Mouse (Mus musculus): ENCODE results near the gene Pafah1b2.

Pafah1b2 gene

GRCm38 (mm10) chr9:46026058-46026849, 13.8 kb upstream of the Pafah1b2 start:
- DNase-seq (ENCODE audit: low spot score in 2 of 2), result no peak

DNA sequence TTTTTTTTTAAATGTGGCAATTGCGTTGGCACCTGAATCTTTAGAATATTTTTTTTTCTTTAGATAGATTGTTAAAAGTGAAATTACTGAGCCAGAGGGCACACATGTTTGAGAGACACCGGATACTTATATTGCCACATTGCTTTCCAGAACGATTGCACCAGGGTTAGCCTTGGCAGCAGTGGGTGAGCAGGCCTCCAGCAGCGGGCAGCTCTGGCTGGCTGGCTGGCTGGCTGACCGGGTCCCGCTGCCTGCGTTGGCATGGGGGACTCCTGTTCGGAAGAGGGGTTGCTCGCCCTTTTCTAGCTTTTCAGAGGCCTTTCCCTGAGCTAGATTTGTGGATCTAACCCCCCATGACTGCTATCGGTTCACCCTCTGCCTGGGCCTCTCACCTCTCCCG, 11.1 kb upstream of the Pafah1b2 start:
- no peak for DNase-seq (ENCODE audit: low spot score in 2 of 2)

DNA sequence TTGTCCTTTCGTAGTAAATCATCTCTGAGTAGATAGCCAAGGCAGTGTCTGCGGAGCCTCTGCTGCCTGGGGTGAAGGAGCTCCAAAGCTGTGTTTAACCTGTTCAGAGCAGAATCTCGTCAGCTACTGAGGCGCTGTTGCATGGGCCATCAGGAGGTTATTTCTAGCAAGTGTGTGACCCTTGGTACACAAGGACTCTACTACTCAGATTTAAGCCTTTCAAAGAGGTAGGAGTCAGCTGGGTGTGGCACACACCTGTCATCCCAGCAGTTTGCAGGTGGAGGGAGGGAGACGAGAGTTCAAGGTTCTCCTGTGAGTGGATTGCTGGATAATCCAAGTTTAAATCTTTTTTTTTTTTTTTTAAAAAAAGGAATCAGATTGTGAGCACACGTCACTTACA, 7.5 kb upstream of the Pafah1b2 start:
- DNase-seq (ENCODE audit: low spot score in 2 of 2), result no peak

GRCm38 (mm10) chr9:46018316-46018715, 5.8 kb upstream of the Pafah1b2 start:
- no peak for DNase-seq (ENCODE audit: low spot score in 2 of 2)

- DNase-seq (ENCODE audit: low spot score in 2 of 2), result no peak
Measured at GRCm38 (mm10) chr9:46016417-46016816, 3.9 kb upstream of the Pafah1b2 start.

DNA sequence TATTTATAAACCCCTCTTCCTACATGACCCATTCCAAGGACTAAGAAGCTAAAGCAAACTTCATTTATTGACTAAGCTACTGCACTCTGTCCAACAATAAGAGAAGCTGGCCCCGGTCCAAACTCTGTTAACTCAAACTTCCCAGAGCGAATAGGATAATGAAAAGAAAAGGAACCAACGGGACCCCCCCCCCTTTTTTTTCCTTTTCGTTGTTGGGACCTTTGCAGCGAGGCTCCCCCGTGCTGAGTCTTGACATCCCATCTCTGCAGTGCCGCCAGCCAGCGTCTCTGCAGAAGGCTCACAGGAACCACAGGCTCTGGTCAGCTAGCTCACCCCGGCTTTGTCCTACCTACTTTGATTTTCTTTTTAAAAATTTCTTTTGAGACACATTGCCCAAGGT, 3.3 kb upstream of the Pafah1b2 start:
- no peak for DNase-seq (ENCODE audit: low spot score in 2 of 2)

- DNase-seq (ENCODE audit: low spot score in 2 of 2), result peak in 1 of 2 experiments; percentile 21
Measured at GRCm38 (mm10) chr9:46015081-46015551, 2.6 kb upstream of the Pafah1b2 start.

DNA sequence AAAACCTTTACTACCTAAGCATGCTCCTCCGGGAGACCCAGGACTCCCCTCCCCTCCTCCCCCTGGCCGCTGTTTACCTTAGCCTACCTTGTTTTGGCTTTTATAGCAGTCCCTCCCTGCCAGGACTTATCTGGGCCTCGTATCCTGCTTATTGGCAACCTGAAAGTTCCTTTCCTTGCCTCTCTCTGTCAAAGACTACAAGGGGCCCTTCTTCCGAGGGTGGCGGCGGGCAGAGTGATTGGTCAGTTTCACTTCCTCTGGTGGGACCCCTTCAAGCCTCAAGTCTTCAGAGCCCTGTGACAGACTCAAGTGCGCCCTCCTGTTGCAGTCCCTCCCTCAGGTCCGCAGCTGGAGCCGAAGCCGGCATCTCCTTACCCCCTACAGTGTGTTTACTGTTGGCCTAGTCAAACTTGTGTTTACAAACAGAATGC, 1.8 kb upstream of the Pafah1b2 start:
- DNase-seq (ENCODE audit: low spot score in 2 of 2), result peak; percentile 53 to 81

- DNase-seq (ENCODE audit: low spot score in 2 of 2), result no peak
Measured at GRCm38 (mm10) chr9:46013616-46014015, 1.1 kb upstream of the Pafah1b2 start.

- peak; percentile 44 to 64 for DNase-seq (ENCODE audit: low spot score in 2 of 2)
Measured at GRCm38 (mm10) chr9:46013009-46013586, 608 bp upstream of the Pafah1b2 start.

DNA sequence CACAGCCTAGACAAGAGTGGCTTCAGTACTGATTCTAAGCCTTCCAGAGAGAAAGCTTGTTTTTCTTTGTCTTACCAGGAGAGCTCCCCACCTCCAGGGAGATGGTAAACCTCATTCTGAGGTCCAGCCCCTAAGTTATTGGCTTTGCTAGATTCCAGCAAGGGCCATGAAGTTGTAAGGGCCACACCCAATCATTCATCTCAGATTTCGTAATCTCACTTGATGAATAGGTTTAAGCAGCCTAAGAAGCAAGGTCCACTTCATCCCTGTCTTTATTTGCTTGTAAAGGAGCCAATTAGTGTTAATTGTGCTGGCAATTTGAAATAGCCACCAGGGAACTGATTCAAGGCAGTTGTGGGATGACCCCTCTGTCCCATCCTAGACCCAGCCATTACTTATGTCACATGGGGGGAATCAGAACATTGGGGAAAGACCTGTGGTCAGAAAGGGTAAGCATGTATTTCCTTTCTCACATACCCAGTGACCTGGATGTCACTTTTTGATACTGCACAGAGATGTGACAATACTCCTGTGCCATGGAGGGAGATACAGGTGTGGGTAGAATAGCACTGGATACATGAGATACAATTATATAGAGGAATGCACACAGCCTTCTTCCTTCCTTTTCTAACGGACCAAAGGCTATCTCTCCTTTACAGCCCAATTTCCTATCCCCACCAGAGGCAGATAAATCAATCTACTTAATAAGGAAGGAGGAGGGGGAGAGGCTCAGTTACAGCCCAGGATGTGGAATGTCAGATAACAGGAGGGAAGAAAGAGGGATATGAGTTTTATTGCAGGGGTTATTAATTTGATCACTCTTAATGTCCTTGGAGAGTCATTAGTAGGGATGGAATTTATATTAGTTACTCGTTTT, 1.2 kb downstream of the Pafah1b2 start:
- no peak for DNase-seq (ENCODE audit: low spot score in 2 of 2)

DNA sequence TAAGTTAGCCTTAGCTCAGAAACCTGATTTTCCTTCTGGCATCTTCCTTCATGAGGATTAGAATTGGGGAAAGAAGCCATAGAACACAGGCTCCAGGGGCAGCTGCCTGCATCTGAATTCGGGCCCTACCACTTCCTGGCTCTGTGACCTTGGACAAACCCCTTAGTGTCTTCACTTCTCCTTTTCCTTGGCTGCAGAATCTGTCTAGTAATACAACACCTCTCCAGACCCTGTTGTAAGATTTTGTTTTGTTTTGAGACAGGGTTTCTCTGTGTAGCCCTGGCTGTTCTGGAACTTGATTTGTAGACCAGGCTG, 2.9 kb downstream of the Pafah1b2 start:
- peak in 1 of 2 experiments; percentile 37 for DNase-seq (ENCODE audit: low spot score in 2 of 2)

DNA sequence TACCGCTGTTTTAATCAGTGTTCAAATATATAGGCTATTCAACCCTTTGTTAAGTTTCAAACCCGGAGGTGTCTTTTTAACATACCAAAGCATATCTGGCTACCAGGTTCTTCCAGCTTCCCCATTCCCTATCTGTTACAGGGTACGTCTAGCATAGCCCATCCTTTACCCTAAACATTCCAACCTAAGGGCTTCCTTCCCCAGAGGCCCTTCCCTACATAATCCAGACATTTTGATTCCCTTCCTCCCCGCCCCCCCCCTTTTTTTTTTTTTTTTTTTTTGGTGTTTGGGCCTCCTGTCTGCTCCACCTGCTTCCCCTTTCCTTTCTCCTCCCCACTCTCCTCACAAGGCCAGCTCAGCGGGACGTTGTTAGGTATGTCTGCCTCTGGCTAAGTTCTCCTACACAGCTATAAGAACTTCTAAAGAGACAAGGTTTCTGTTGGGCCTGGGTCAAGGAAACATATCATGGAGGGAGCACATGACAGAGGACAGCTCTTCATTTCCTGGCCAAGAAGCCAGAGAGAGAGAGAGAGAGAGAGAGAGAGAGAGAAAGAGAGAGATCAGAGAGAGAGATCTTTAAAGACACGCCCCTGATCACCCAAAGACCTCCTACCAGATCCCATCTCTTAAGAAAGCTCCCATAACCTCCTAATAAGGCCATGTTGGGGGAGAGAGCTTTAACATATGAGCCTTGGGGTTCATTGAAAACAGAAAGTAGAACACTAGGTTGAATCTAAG, 3.4 kb downstream of the Pafah1b2 start:
- no peak for DNase-seq (ENCODE audit: low spot score in 2 of 2)

DNA sequence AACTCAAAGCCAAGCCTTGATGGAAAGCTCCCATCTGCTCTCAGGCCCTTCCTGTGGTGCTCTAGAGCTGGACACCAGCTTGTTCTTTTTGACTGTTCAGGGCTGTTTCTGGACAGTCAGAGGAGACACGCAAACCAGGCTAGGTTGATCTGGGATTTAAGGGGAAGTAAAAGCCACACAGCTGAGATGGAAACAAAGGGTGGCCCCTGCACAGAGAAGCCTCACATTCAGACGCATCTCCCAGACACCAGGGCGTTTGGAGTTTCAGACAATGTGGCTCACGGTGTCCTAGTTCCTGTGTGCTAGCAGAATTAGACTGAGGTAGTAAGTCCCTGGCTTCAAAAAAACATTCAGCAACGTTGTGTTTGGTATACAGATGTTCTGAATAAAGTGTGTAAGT, 6.3 kb downstream of the Pafah1b2 start:
- no peak for DNase-seq (ENCODE audit: low spot score in 2 of 2)

GRCm38 (mm10) chr9:46004529-46004928, 8.0 kb downstream of the Pafah1b2 start:
- no peak for DNase-seq (ENCODE audit: low spot score in 2 of 2)

DNA sequence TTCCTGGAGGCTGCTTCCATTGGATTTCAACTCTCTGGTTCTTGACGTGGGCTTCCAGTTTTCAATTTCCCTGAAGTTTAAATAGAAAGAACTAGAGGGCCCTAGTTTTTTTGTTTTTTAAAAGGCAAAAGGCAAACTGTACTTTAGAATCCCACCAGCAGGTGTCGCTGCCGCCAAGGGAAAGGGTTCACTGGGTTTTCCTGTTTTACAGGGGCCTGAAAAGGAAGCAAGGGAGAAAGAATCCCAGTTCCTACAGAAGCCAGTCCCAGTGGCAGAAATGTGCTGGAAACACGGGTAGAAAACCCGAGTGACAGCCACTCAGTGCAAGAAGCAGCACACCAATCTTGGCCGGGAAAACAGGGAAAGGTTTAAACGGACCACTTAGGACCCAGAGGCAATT, 8.8 kb downstream of the Pafah1b2 start:
- DNase-seq (ENCODE audit: low spot score in 2 of 2), result peak; percentile 83 to 86

GRCm38 (mm10) chr9:45999009-45999408, 13.5 kb downstream of the Pafah1b2 start:
- no peak for DNase-seq (ENCODE audit: low spot score in 2 of 2)

GRCm38 (mm10) chr9:45985229-45985567, 27.3 kb downstream of the Pafah1b2 start:
- DNase-seq (ENCODE audit: low spot score in 2 of 2), result peak in 1 of 2 experiments; percentile 49

DNA sequence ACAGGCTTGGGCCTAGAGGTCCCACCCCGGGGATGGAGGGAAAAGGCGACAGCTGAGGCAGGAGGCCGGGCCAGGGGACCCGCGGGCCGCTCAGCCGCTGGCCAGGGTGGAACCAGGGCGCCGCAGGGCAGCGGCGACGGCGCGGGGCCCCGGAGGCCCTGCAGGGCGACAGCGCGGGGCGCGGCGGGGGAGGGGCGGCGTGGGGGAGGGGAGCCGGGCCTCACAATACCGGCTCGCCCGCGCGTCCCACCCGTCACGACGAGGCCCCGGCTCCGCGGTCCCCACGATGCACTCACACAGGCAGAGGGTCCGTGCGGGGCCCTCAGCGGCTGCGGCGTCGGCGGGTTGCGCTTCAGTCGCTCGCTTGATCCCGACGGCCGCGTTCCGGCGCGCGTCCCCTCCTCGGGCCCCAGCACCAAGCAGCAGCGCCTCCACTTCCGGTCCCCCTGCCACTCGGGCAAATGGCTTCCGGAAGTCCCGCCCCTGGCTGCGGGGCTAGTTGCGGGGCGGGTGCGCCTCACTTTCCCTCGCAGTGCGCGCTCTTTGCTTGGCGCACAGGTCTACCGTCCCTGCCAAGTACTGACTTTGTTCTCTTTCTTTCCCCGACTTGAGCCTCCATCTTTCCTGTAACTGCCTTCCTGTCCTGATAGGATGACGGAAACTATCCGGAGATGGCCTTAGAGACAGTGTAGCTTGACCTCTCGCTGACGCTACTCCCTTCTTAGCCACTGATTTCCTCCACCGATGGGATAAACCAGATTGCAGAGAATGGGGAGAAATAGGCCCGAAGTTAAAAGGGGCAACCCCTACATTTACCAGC, 27.9 kb downstream of the Pafah1b2 start:
- DNase-seq (ENCODE audit: low spot score in 2 of 2), result peak; percentile 85 to 93

- peak; percentile 51 to 62 for DNase-seq (ENCODE audit: low spot score in 2 of 2)
Measured at GRCm38 (mm10) chr9:45983676-45984408, 28.6 kb downstream of the Pafah1b2 start.
